Mouse (Mus musculus): ENCODE measurements at regions not wholly inside any gene's neighbourhood (a gene's known extent, or its start where the extent isn't known, plus 50 kb on each side); places are given as distances from the start of the nearest gene placed in this dataset.

DNA sequence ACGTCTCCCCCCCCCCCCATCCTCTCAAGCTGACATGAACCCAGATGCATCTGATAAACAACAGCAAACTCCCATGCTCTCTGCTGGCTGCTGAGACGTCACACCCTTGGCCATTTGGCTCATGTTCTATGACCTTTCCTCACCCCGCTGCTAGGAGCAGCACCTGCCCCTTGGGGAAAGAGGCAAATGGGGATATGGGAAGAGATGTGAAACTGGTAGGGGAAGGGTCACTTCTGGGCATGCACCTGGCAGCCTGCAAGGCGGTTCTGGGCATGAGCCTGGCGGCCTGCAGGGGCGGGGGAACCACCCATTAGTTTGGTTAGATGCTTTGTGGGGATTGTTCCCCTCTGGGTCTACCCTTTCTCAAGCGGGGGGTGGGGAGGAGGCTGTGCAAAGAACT, 187.9 kb upstream of the Zfp618 start:
- H3K9ac ChIP-seq (ENCODE audit: low read depth, low read length), result no peak overlapping the region
- H3K4me2 ChIP-seq (replicated peaks; ENCODE audit: low read depth, low read length), result no peak overlapping the region
- 73% methylated on average over 7 of the region's 7 CpGs for WGBS
- H3K27me3 ChIP-seq (ENCODE audit: control insufficient read depth, insufficient read depth, low read length), result no peaks in the 10 kb centered on the region
- no peak for ATAC-seq (ENCODE audit: low FRiP score)
- H3K4me1 ChIP-seq (replicated peaks; ENCODE audit: control insufficient read depth, insufficient read depth, low read length), result no peaks in the 10 kb centered on the region
- no peak for DNase-seq (ENCODE audit: low spot score)
- H3K36me3 ChIP-seq (ENCODE audit: control insufficient read depth, insufficient read depth, low read length), result no peaks in the 10 kb centered on the region
- H3K9me3 ChIP-seq (ENCODE audit: control insufficient read depth, low read length), result no peaks in the 10 kb centered on the region
- H3K27ac ChIP-seq (ENCODE audit: low read depth, low read length), result no peak overlapping the region
- no peak overlapping the region for H3K4me3 ChIP-seq (ENCODE audit: low read depth, low read length)

DNA sequence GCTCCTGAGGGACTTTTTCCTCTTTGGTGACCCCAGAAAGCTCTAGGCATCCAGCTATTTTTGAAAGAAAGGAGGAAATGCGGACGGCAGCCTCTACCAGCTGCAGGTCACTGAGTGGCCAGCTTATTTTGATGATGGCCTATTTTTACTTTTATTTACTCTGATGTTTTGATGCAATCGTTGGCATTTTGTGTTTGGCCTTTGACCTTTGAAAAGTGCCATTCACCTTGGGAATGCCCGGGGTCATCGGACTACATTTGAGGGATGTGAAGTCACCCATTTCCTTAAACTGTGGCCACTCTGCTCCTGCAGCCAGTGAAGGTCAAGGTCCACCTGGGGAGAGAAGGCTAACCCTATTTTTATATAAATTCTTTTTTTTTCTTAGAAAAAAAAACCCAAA, 186.8 kb upstream of the Zfp618 start:
- no peaks in the 10 kb centered on the region for H3K9me3 ChIP-seq (ENCODE audit: control insufficient read depth, low read length)
- 81% methylated on average over 5 of the region's 5 CpGs for WGBS
- H3K4me3 ChIP-seq (ENCODE audit: low read depth, low read length), result no peak overlapping the region
- H3K36me3 ChIP-seq (ENCODE audit: control insufficient read depth, insufficient read depth, low read length), result no peaks in the 10 kb centered on the region
- ATAC-seq (ENCODE audit: low FRiP score) (no peak), DNase-seq (ENCODE audit: low spot score) (no peak)
- no peak overlapping the region for H3K27ac ChIP-seq (ENCODE audit: low read depth, low read length)
- no peak overlapping the region for H3K9ac ChIP-seq (ENCODE audit: low read depth, low read length)
- no peak overlapping the region for H3K4me2 ChIP-seq (replicated peaks; ENCODE audit: low read depth, low read length)
- H3K27me3 ChIP-seq (ENCODE audit: control insufficient read depth, insufficient read depth, low read length), result no peaks in the 10 kb centered on the region
- H3K4me1 ChIP-seq (replicated peaks; ENCODE audit: control insufficient read depth, insufficient read depth, low read length), result no peaks in the 10 kb centered on the region

DNA sequence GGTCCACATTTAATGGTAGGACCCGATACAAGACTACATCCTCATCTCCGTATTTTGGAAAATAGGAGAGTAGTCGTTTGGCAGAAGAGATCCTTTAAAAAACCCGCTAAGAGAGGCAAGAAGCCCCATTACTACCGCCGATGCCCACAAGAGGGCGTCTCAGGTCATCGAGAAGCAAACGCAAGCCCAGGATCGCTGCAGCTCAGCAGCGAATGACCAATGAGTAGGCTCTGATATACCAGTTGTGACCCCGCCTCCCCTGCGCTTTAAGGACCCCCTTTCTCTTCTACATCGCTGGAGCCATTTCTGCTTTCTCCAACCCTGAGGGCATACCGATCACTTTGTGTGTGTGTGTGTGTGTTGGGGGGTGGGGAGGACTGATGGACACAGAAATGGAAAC, 185.0 kb upstream of the Zfp618 start:
- DNase-seq (ENCODE audit: low spot score), result peak; percentile 96
- 0 out of 2 replicates have a peak overlapping the region, but pooled peaks have one; percentile 25 for H3K9ac ChIP-seq (ENCODE audit: low read depth, low read length)

GRCm38 (mm10) chr4:62780837-62781236, 184.5 kb upstream of the Zfp618 start:
- peak overlapping the region; percentile 49 for H3K4me2 ChIP-seq (replicated peaks; ENCODE audit: low read depth, low read length)
- H3K4me1 ChIP-seq (replicated peaks; ENCODE audit: control insufficient read depth, insufficient read depth, low read length), result no peaks in the 10 kb centered on the region
- H3K9ac ChIP-seq (ENCODE audit: low read depth, low read length), result 0 out of 2 replicates have a peak overlapping the region, but pooled peaks have one; percentile 25
- H3K27ac ChIP-seq (ENCODE audit: low read depth, low read length), result no peak overlapping the region
- ATAC-seq (ENCODE audit: low FRiP score) (peak; percentile 58), DNase-seq (ENCODE audit: low spot score) (no peak)
- no peaks in the 10 kb centered on the region for H3K27me3 ChIP-seq (ENCODE audit: control insufficient read depth, insufficient read depth, low read length)
- H3K4me3 ChIP-seq (ENCODE audit: low read depth, low read length), result peak overlapping the region; percentile 34
- H3K9me3 ChIP-seq (ENCODE audit: control insufficient read depth, low read length), result no peaks in the 10 kb centered on the region
- 47% methylated on average over 11 of the region's 11 CpGs for WGBS
- H3K36me3 ChIP-seq (ENCODE audit: control insufficient read depth, insufficient read depth, low read length), result no peaks in the 10 kb centered on the region

More for the DNA sequence above, 185.0 kb upstream of the Zfp618 start:
- Histone ChIP-seq H3K4me1 (replicated peaks; ENCODE audit: control insufficient read depth, insufficient read depth, low read length) (no peaks in the 10 kb centered on the region), H3K9me3 (ENCODE audit: control insufficient read depth, low read length) (no peaks in the 10 kb centered on the region), H3K4me3 (ENCODE audit: low read depth, low read length) (peak overlapping the region; percentile 34), H3K27ac (ENCODE audit: low read depth, low read length) (no peak overlapping the region), H3K4me2 (replicated peaks; ENCODE audit: low read depth, low read length) (peak overlapping the region; percentile 49), H3K27me3 (ENCODE audit: control insufficient read depth, insufficient read depth, low read length) (no peaks in the 10 kb centered on the region), H3K36me3 (ENCODE audit: control insufficient read depth, insufficient read depth, low read length) (no peaks in the 10 kb centered on the region)
- 3% methylated on average over 15 of the region's 15 CpGs for WGBS
- ATAC-seq (ENCODE audit: low FRiP score), result peak; percentile 93

- no peak overlapping the region for H3K27ac ChIP-seq (ENCODE audit: low read depth, low read length)
- no peaks in the 10 kb centered on the region for H3K27me3 ChIP-seq (ENCODE audit: control insufficient read depth, insufficient read depth, low read length)
- no peak overlapping the region for H3K4me2 ChIP-seq (replicated peaks; ENCODE audit: low read depth, low read length)
- no peak overlapping the region; the same call in 1 of the 2 replicates for H3K4me3 ChIP-seq (ENCODE audit: low read depth, low read length)
- ATAC-seq (ENCODE audit: low FRiP score) (0 out of 2 replicates have a peak, but pooled peaks have one; percentile 13), DNase-seq (ENCODE audit: low spot score) (no peak)
- H3K9me3 ChIP-seq (ENCODE audit: control insufficient read depth, low read length), result no peaks in the 10 kb centered on the region
- no peaks in the 10 kb centered on the region for H3K4me1 ChIP-seq (replicated peaks; ENCODE audit: control insufficient read depth, insufficient read depth, low read length)
- no peaks in the 10 kb centered on the region for H3K36me3 ChIP-seq (ENCODE audit: control insufficient read depth, insufficient read depth, low read length)
- WGBS, result 28% methylated on average over 8 of the region's 8 CpGs
- H3K9ac ChIP-seq (ENCODE audit: low read depth, low read length), result no peak overlapping the region
These were observed 184.0 kb upstream of the Zfp618 start for GRCm38 (mm10) chr4:62781309-62781800.

DNA sequence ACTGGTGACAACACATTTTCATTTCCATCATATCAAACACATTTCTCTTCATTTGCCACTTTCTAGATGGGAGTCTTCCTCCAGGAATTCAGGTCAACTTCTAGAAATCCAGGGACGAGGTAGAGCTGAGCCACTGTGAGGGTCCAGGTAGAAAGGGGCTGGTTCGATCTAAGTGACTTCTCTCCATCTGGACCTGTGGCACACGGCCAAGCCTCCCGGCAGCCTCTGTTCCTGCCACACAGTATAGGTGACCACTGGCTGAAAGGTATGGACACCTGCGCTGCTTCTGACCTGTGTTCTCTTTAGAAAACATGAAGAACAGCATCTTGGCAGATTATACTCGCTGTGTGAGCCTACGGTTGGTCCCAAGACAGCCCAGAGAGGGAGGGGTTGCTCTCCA, 179.7 kb upstream of the Zfp618 start:
- Histone ChIP-seq H3K4me1 (replicated peaks; ENCODE audit: control insufficient read depth, insufficient read depth, low read length) (no peaks in the 10 kb centered on the region), H3K36me3 (ENCODE audit: control insufficient read depth, insufficient read depth, low read length) (no peaks in the 10 kb centered on the region)
- WGBS, result 94% methylated on average over 7 of the region's 7 CpGs

DNA sequence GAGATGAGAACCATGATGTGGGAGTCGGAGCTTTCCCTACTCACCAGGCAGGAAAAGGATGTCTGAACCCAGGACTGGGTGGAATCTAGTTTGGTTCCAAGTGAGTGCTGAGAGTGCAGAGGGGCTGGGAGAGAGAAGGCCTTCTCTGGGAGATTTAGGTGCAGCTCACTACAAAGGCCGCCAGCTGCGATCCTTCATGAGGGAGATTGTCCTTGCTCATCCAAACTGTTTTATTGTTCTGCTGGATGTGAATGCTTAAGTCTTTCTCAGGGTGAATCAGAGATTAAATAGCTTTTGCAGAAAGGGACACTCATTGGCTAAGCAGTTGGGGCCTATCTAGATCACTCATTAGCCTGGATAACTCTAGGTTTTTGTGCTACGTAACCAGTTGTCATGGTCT, 175.7 kb upstream of the Zfp618 start:
- Histone ChIP-seq H3K27me3 (ENCODE audit: control insufficient read depth, insufficient read depth, low read length) (no peaks in the 10 kb centered on the region), H3K9ac (ENCODE audit: low read depth, low read length) (no peak overlapping the region), H3K4me1 (replicated peaks; ENCODE audit: control insufficient read depth, insufficient read depth, low read length) (no peaks in the 10 kb centered on the region), H3K36me3 (ENCODE audit: control insufficient read depth, insufficient read depth, low read length) (no peaks in the 10 kb centered on the region), H3K27ac (ENCODE audit: low read depth, low read length) (no peak overlapping the region), H3K4me3 (ENCODE audit: low read depth, low read length) (no peak overlapping the region), H3K4me2 (replicated peaks; ENCODE audit: low read depth, low read length) (no peak overlapping the region), H3K9me3 (ENCODE audit: control insufficient read depth, low read length) (no peaks in the 10 kb centered on the region)
- ATAC-seq (ENCODE audit: low FRiP score), result no peak
- DNase-seq (ENCODE audit: low spot score), result no peak
- WGBS, result 72% methylated on average over 4 of the region's 4 CpGs

More for the DNA sequence above, 179.7 kb upstream of the Zfp618 start:
- no peak for DNase-seq (ENCODE audit: low spot score)
- Histone ChIP-seq H3K9ac (ENCODE audit: low read depth, low read length) (no peak overlapping the region), H3K4me2 (replicated peaks; ENCODE audit: low read depth, low read length) (no peak overlapping the region), H3K27me3 (ENCODE audit: control insufficient read depth, insufficient read depth, low read length) (no peaks in the 10 kb centered on the region), H3K4me3 (ENCODE audit: low read depth, low read length) (no peak overlapping the region), H3K9me3 (ENCODE audit: control insufficient read depth, low read length) (no peaks in the 10 kb centered on the region), H3K27ac (ENCODE audit: low read depth, low read length) (no peak overlapping the region)
- ATAC-seq (ENCODE audit: low FRiP score), result no peak

- H3K27me3 ChIP-seq (ENCODE audit: control insufficient read depth, insufficient read depth, low read length), result no peaks in the 10 kb centered on the region
- H3K4me1 ChIP-seq (replicated peaks; ENCODE audit: control insufficient read depth, insufficient read depth, low read length), result no peaks in the 10 kb centered on the region
- H3K27ac ChIP-seq (ENCODE audit: low read depth, low read length), result no peak overlapping the region
- no peak overlapping the region for H3K4me3 ChIP-seq (ENCODE audit: low read depth, low read length)
- DNase-seq (ENCODE audit: low spot score) (no peak), ATAC-seq (ENCODE audit: low FRiP score) (no peak)
- no peak overlapping the region for H3K4me2 ChIP-seq (replicated peaks; ENCODE audit: low read depth, low read length)
- no peaks in the 10 kb centered on the region for H3K36me3 ChIP-seq (ENCODE audit: control insufficient read depth, insufficient read depth, low read length)
- H3K9me3 ChIP-seq (ENCODE audit: control insufficient read depth, low read length), result no peaks in the 10 kb centered on the region
- 73% methylated on average over 5 of the region's 5 CpGs for WGBS
- H3K9ac ChIP-seq (ENCODE audit: low read depth, low read length), result no peak overlapping the region
These were observed 171.8 kb upstream of the Zfp618 start for GRCm38 (mm10) chr4:62793582-62793981.

GRCm38 (mm10) chr4:62795538-62795937, 169.8 kb upstream of the Zfp618 start:
- ATAC-seq (ENCODE audit: low FRiP score) (no peak), DNase-seq (ENCODE audit: low spot score) (no peak)
- Histone ChIP-seq H3K4me1 (replicated peaks; ENCODE audit: control insufficient read depth, insufficient read depth, low read length) (no peaks in the 10 kb centered on the region), H3K9me3 (ENCODE audit: control insufficient read depth, low read length) (no peaks in the 10 kb centered on the region), H3K27me3 (ENCODE audit: control insufficient read depth, insufficient read depth, low read length) (no peaks in the 10 kb centered on the region), H3K4me3 (ENCODE audit: low read depth, low read length) (no peak overlapping the region), H3K4me2 (replicated peaks; ENCODE audit: low read depth, low read length) (no peak overlapping the region), H3K9ac (ENCODE audit: low read depth, low read length) (no peak overlapping the region), H3K36me3 (ENCODE audit: control insufficient read depth, insufficient read depth, low read length) (no peaks in the 10 kb centered on the region), H3K27ac (ENCODE audit: low read depth, low read length) (no peak overlapping the region)
- WGBS, result 77% methylated on average over 10 of the region's 10 CpGs

Measured in hindbrain, embryonic 11.5 days (tissue).